Mouse (Mus musculus): ENCODE results near the gene Dusp22.

Gene Dusp22

DNA sequence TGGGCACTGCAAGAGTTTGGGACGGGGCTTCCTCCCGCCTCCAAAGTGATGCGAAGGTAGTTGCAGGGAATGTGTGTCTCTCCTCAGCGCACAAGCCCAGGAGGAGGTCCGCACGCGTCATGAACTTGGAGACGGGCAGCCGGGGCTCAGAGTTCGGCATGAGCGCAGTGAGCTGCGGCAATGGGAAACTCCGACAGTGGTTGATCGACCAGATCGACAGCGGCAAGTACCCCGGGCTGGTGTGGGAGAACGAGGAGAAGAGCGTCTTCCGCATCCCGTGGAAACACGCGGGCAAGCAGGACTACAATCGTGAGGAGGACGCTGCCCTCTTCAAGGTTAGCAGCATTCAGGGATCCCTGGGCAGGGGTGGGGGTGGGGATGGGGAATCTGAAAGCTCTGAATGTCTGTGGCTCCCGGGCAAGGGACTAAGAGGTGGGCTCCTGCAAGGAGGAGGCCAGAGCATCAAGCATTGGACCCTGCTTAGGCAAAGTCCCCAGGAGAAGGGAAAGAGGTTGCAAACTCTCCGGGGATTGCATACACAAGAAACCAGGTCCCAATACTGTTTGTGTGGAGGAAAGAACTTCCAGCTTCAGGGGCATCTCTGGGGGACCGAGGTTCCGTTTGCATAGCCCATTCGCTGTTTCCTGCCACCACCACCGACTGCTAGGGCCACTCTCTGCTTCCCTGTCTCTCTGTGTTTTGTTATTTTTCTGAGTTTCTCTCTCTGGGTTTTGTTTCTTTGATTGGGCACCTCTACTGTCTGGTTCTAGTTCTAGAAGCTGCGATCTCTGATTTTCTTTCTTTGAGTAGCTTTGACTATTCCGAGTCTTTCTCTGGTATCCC is 90.9 kb downstream of the Dusp22 start:
- DNase-seq (ENCODE audit: low spot score), result no peak

DNA sequence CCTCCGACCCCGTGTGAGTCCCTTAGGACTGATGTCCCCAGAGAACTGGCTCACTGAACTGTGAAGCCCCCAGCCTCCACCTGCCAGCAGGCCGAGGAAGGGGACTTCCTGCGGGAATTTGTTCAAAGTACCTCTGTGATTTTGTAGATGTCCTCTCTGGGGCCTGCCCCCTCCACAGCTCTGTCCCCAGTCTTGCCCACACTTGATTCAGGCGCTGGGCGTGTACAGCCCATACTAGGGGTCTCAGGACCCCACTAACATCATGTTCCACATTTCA is 91.4 kb downstream of the Dusp22 start:
- no peak for DNase-seq (ENCODE audit: low spot score)

DNA sequence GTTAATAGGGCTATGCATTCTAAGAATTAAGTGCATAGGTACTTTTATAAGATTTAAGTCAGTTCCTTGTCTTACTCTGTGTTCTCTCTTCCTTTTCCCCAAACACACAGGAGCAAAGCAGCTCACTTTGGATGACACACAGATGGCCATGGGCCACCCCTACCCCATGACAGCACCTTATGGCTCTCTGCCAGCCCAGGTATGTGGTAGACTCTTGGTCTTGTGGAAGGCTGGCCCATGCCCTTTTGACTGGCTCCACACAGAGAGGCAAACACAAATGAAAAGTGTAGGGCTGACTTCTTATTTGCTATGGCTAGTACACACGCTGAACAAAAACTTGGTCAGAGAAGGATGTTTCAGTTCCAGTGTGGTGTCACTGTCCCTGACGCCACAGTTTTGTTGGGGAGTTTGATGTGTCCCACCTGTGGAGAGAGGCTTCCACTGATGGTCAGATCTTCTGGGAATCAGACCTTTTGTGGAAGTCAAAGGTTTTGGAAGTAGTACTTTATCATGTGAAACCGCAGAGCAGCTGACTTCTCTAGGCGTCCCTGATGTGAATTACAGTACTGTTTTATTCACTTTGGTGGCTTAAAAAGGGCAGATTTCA is 92.9 kb downstream of the Dusp22 start:
- no peak for DNase-seq (ENCODE audit: low spot score)

DNA sequence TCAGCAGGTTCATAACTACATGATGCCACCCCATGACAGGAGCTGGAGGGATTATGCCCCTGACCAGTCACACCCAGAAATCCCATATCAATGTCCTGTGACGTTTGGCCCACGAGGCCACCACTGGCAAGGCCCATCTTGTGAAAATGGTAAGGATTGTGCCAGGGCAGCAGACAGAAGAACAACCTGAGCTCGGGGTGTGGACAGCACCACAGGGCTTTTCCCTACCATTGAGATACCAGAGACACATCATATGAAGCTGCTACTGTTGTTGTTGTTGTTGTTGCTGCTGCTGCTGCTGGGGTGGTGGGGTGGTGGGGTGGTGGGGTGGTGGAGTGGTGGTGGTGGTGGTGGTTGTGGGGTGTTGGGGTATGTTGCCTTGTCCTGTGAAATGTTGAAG is 93.6 kb downstream of the Dusp22 start:
- no peak for DNase-seq (ENCODE audit: low spot score)

DNA sequence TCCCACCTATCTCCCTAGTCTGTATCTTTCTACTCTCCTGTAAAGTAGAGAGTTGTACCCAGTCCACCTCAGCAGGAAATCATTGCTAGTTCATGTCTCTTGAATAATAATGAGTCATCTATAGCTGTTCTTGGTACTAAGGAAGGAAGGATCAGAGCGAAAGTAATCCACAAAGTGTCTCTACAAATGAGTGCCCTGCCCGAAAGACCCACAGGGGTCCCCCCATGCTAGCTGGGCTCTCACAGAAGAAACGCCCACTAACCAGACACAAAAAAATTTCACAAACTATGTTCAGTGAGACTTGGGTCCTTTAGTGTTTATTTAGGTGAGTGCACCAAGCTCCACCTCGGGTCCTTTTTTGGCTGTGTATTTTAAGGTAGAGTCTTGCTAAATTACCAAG is 94.3 kb downstream of the Dusp22 start:
- DNase-seq (ENCODE audit: low spot score), result no peak

DNA sequence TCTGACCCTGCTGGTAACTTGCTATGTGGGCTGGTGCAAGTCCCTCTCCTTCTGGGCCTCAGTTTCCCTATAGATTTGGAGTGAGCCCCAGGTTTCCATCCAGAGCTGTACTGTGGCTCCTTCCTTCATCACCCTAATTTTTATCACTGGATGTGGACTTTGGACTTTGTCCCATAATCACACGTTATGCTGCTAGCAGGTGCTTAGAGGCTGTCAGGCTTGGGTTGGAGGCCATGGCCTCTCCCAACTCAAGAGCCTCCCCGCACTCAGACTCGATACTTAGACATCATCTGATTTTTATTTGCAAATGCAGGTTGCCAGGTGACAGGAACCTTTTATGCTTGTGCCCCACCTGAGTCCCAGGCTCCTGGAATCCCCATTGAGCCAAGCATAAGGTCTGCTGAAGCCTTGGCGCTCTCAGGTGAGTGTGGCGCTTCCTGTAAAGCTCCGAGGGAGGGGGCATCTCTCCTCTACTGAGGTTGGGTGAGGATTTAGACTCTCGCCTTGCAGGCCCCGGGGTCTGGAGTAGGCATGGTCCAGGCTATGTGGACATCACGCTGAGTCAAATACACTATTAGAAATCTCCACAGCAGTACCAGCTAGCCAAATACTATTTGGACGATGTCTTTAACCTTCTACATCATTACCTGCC is 95.2 kb downstream of the Dusp22 start:
- no peak for DNase-seq (ENCODE audit: low spot score)

DNA sequence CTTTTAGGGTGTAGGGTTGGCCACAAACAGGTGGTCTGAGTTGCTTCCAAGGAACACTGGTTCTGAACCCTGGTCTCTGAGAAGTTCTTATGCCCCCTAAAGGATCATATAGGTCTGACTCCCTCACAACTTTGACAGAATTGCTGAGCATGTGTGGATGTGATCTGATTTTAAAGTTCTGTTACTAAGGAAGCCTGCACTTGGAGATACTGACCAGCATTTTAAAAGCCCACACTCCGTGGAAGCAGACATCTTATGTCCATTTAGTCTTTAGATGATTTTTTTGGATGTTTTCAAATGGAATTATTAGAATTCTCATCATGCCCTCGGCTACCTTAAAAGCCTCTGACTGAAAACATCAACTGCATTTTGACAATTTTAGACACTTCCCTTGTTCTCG is 95.8 kb downstream of the Dusp22 start:
- DNase-seq (ENCODE audit: low spot score), result no peak

DNA sequence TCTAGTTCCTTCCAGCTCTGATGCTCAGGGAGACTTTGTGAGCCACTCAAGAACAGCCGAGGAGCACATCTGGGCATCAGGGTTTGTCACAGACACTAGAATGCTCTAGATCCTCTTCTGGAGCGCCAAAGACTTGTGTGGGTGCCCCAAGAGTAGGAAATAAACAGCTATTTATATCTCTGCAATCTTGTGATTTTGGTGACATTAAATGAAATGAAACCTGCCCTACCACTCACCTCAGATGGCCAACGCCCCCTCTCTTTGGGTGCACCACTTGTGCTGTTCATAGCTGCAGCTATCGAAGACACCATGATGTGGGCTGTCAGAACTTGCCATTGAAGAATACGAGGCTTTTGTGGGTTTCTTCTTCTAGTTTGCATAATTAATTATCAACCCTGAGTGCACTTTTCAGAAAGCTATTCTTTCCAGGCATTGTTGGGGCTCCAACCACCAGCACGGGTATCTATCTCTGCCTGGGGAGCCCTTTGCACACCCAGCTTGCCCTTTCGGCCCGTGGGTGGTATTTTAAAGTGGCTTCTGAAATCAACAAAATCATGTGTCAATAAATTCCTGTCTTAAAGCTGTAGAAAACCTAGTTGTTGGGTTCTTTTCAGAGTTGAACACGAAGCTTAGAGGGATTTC is 96.3 kb downstream of the Dusp22 start:
- DNase-seq (ENCODE audit: low spot score), result no peak

DNA sequence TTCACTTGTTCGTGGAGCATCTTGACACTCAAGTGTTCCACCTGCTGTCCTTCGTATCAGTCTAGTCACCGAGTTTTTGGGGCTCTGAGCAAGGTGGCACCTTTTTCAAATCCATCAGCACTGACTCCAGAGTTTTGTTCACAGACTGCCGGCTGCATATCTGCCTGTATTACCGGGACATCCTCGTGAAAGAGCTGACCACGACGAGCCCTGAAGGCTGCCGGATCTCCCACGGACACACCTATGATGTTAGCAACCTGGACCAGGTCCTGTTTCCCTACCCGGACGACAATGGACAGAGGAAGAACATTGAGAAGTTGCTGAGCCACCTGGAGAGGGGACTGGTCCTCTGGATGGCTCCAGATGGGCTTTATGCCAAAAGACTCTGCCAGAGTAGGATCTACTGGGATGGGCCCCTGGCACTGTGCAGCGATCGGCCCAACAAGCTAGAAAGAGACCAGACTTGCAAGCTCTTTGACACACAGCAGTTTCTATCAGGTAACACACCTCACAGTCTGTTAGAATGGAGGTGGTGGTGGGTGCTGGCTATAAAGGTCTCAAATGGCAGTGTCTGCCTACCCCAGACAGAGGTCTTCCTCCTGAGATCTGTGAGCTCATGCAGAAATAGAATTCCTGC is 97.6 kb downstream of the Dusp22 start:
- peak; percentile 21 for DNase-seq (ENCODE audit: low spot score)

DNA sequence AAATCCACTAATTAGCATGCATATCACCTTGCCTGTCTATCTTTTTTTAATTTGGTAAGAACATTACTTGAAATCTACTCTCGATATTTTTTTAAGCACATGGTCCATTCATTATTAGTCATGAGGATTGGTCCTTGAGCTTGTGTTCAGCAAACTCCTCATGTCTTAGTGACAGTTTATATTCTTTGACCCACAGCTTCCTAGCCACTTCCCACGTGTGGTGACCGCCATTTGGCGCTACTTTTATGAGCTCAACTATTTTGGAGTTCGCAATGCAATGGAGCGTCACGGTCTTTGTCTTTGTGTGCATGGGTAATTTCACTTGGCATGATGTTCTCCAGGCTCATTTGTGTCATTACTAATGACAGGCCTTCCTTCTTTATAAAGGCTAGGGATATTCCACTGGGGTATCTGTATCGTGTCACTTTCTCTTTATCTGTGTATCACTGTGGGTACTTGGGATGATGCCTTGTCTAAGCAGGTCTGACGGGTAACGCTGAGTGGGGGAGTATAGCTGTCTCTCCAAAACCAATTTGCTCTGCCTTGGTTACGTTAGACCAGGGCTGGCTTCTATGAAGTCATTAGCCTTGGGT is 99.1 kb downstream of the Dusp22 start:
- DNase-seq (ENCODE audit: low spot score), result peak; percentile 57

DNA sequence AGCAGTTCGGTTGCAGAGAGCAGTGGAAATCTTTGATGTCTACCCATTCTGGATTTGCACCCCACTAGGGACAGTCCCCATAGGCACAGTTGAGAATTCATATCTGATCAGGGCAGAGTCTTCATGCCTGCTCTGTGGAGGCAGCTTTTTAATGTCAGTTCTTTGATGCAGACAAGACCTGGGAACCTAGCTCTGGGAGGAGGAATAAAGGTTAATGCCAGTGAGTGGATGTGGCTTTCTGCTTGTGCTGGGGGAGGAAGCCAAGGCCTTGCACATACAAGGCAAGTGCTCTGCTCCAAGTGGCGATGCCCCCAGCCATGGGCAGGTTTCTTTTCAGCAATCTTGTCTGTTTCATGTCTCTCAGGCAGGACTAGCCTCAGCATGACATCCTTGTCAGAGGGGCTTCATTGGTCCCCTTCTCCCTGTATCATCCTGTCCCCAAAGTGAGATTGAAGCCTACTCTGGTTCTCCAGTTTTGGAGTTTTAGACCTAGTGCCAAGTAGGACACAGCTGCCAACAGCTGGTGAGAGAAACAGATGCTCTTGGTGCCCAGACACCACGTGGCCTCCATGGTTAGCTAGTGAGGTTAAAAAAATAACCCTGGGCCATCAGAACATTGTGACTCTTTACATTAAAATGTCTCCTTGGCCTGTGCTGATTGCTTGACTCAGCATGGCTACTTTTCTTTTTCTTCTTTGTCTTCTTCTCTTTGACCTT is 100.7 kb downstream of the Dusp22 start:
- no peak for DNase-seq (ENCODE audit: low spot score)

Data from MN1 (cell line).